Mouse (Mus musculus) cerebellum, postnatal 25 days (tissue): ENCODE data around the gene Eml1.

Source experiments
- DNase-seq, 2 experiments: peaks; one replicate each; pipeline ENCODE4 v3.0.0; 2021; ENCODE audit warnings: mixed read lengths in 2 of 2

The Eml1 gene

GRCm38 (mm10) chr12:108374689-108375088, 3.9 kb downstream of the Eml1 start:
- DNase-seq, result no peak

GRCm38 (mm10) chr12:108378379-108379133, 7.8 kb downstream of the Eml1 start:
- no peak for DNase-seq

- DNase-seq, result peak; percentile 22 to 54
Observed at GRCm38 (mm10) chr12:108386476-108387232, 15.9 kb downstream of the Eml1 start.

- DNase-seq, result no peak
Observed at GRCm38 (mm10) chr12:108389718-108390117, 19.0 kb downstream of the Eml1 start.

- DNase-seq, result peak; percentile 46 to 50
Observed at GRCm38 (mm10) chr12:108392254-108393044, 21.7 kb downstream of the Eml1 start.

GRCm38 (mm10) chr12:108393082-108393481, 22.3 kb downstream of the Eml1 start:
- DNase-seq, result peak in 1 of 2 experiments; percentile 70

GRCm38 (mm10) chr12:108393637-108394036, 22.9 kb downstream of the Eml1 start:
- DNase-seq, result peak; percentile 44 to 66

GRCm38 (mm10) chr12:108394534-108395284, 24.0 kb downstream of the Eml1 start:
- no peak for DNase-seq

GRCm38 (mm10) chr12:108395285-108395660, 24.5 kb downstream of the Eml1 start:
- DNase-seq, result no peak

- no peak for DNase-seq
Observed at GRCm38 (mm10) chr12:108396081-108396947, 25.6 kb downstream of the Eml1 start.

- DNase-seq, result no peak
Observed at GRCm38 (mm10) chr12:108398681-108399080, 27.9 kb downstream of the Eml1 start.

- DNase-seq, result peak; percentile 58 to 66
Observed at GRCm38 (mm10) chr12:108399191-108399590, 28.4 kb downstream of the Eml1 start.

- DNase-seq, result no peak
Observed at GRCm38 (mm10) chr12:108400951-108401350, 30.2 kb downstream of the Eml1 start.

GRCm38 (mm10) chr12:108403957-108404356, 33.2 kb downstream of the Eml1 start:
- no peak for DNase-seq

GRCm38 (mm10) chr12:108409100-108409499, 38.3 kb downstream of the Eml1 start:
- no peak for DNase-seq

- peak; percentile 44 to 48 for DNase-seq
Observed at GRCm38 (mm10) chr12:108410416-108411208, 39.9 kb downstream of the Eml1 start.

GRCm38 (mm10) chr12:108414932-108415331, 44.2 kb downstream of the Eml1 start:
- DNase-seq, result peak in 1 of 2 experiments; percentile 55

- DNase-seq, result no peak
Observed at GRCm38 (mm10) chr12:108419570-108419969, 48.8 kb downstream of the Eml1 start.

- DNase-seq, result no peak
Observed at GRCm38 (mm10) chr12:108421477-108421876, 50.7 kb downstream of the Eml1 start.

- peak; percentile 64 to 77 for DNase-seq
Observed at GRCm38 (mm10) chr12:108422495-108422857, 51.7 kb downstream of the Eml1 start.
